Mouse (Mus musculus) hindbrain, postnatal 0 days (tissue): ENCODE results near the gene Mocs1. TPM values are rescaled to one million over a fixed set of nuclear protein-coding genes. Genes with fewer than 3 reads are reported as not detected.
A peak's percentile ranks its signal among the peaks of the same experiment; 100 is the strongest.

Experiments used
- ATAC-seq: fragments of 200-750 bp; cut with Nextera tagmentation; 2 replicates; pipeline ENCODE4 v1.8.0; 2017; ENCODE audit warnings: mild to moderate bottlenecking, moderate TSS enrichment, moderate library complexity
- DNase-seq: peaks from one replicate; pipeline ENCODE4 v3.0.0-alpha.2; 2015; ENCODE audit warnings: low spot score
- H3K27ac ChIP-seq: fragments of 300-500 bp; sonication (generic); 2 replicates; pipeline ENCODE4 v1.5.1; 2014; ENCODE audit warnings: mild to moderate bottlenecking
- H3K27me3 ChIP-seq: fragments of 300-500 bp; sonication (generic); 2 replicates; pipeline ENCODE4 v1.6.1; 2014; ENCODE audit warnings: low read length, mixed read lengths; ENCODE audit not compliant: insufficient read depth
- H3K36me3 ChIP-seq: fragments of 300-500 bp; sonication (generic); 2 replicates; pipeline ENCODE4 v1.6.1; 2014; ENCODE audit warnings: low read length, mixed read lengths; ENCODE audit not compliant: insufficient read depth
- H3K4me1 ChIP-seq: fragments of 300-500 bp; sonication (generic); 2 replicates; pipeline ENCODE4 v1.6.1; 2014; ENCODE audit warnings: antibody characterized with exemption, low read length, mixed read lengths; ENCODE audit not compliant: insufficient read depth
- H3K4me2 ChIP-seq: fragments of 300-500 bp; sonication (generic); 2 replicates; pipeline ENCODE4 v1.6.1; 2014; ENCODE audit warnings: low read depth, mild to moderate bottlenecking, low read length, moderate library complexity, mixed read lengths
- H3K4me3 ChIP-seq: fragments of 300-500 bp; sonication (generic); 2 replicates; pipeline ENCODE4 v1.5.1; 2014; ENCODE audit warnings: low read length
- H3K9ac ChIP-seq: fragments of 300-500 bp; sonication (generic); replicated peaks from 2 replicates; pipeline ENCODE4 v1.6.1; 2014; ENCODE audit warnings: mild to moderate bottlenecking, low read length, moderate library complexity, mixed read lengths
- H3K9me3 ChIP-seq: fragments of 300-500 bp; sonication (generic); 2 replicates; pipeline ENCODE4 v1.6.1; 2016; ENCODE audit warnings: low read length, mixed read lengths
- CTCF ChIP-seq: IDR thresholded peaks from 2 replicates; pipeline ENCODE4 v1.5.1; 2016; ENCODE audit warnings: antibody characterized with exemption, control low read depth, low read depth
- WGBS: fragments of 180-500 bp; shearing (Covaris S2); extraction: QIAGEN DNeasy Blood & Tissue Kit; methylation state at CpG from one replicate; pipeline ENCODE4 v1.1.7; 2014; 5-methylcytosine and 5-hydroxymethylcytosine counted together
- polyA plus RNA-seq: library from polyadenylated mRNA; unstranded; fragments of >200 nt; fragmentation: Nextera tagmentation; extraction: Ambion mirVana; gene quantifications from 2 replicates; pipeline ENCODE4 v1.2.1, GENCODE M21; 2015
- total RNA-seq: library from RNA; depleted of rRNA; stranded (reverse); fragments of >200 nt; gene quantifications from 2 replicates; pipeline ENCODE4 v1.2.3, GENCODE M21; 2014

The Mocs1 gene
- total and polyA plus RNA-seq, 2 experiments from 2014 or later = 4.7 to 13.6 TPM

GRCm38 (mm10) chr17:49400130-49400529, 28.0 kb upstream of the Mocs1 start:
- WGBS = 2% methylated on average over 2 of the region's 2 CpGs
- TF ChIP-seq CTCF = peak; percentile 85
- no peaks in the 10 kb centered on the region for H3K27me3 ChIP-seq
- no peaks in the 10 kb centered on the region for H3K36me3 ChIP-seq
- H3K4me3 ChIP-seq = no peak overlapping the region
- H3K27ac ChIP-seq = no peak overlapping the region
- ATAC-seq (peak; percentile 59), DNase-seq (peak; percentile 92)
- no peaks in the 10 kb centered on the region for H3K4me1 ChIP-seq
- H3K9ac ChIP-seq = no peak overlapping the region
- no peaks in the 10 kb centered on the region for H3K9me3 ChIP-seq
- H3K4me2 ChIP-seq = no peak overlapping the region

GRCm38 (mm10) chr17:49403151-49403550, 25.0 kb upstream of the Mocs1 start:
- no peaks in the 10 kb centered on the region for H3K9me3 ChIP-seq
- H3K27me3 ChIP-seq = no peaks in the 10 kb centered on the region
- no peak overlapping the region for H3K4me3 ChIP-seq
- no peaks in the 10 kb centered on the region for H3K36me3 ChIP-seq
- H3K27ac ChIP-seq = no peak overlapping the region
- DNase-seq (no peak), ATAC-seq (no peak)
- no peak for TF ChIP-seq CTCF
- H3K9ac ChIP-seq = no peak overlapping the region
- WGBS = 87% methylated on average over 6 of the region's 6 CpGs
- no peak overlapping the region for H3K4me2 ChIP-seq
- no peaks in the 10 kb centered on the region for H3K4me1 ChIP-seq

GRCm38 (mm10) chr17:49405927-49406326, 22.2 kb upstream of the Mocs1 start:
- no peak for DNase-seq
- Histone ChIP-seq H3K9me3 (no peaks in the 10 kb centered on the region), H3K9ac (no peak overlapping the region), H3K36me3 (no peaks in the 10 kb centered on the region), H3K4me3 (no peak overlapping the region), H3K4me2 (no peak overlapping the region), H3K27me3 (no peaks in the 10 kb centered on the region), H3K4me1 (no peaks in the 10 kb centered on the region), H3K27ac (no peak overlapping the region)
- ATAC-seq = no peak
- 77% methylated on average over 5 of the region's 5 CpGs for WGBS
- TF ChIP-seq CTCF = no peak

- no peak overlapping the region for H3K27ac ChIP-seq
- no peak overlapping the region for H3K9ac ChIP-seq
- H3K4me1 ChIP-seq = no peaks in the 10 kb centered on the region
- no peak overlapping the region for H3K4me2 ChIP-seq
- TF ChIP-seq CTCF = no peak
- no peaks in the 10 kb centered on the region for H3K36me3 ChIP-seq
- no peak overlapping the region for H3K4me3 ChIP-seq
- 79% methylated on average over 5 of the region's 5 CpGs for WGBS
- no peaks in the 10 kb centered on the region for H3K27me3 ChIP-seq
- H3K9me3 ChIP-seq = no peaks in the 10 kb centered on the region
- DNase-seq (no peak), ATAC-seq (no peak)
Measured at GRCm38 (mm10) chr17:49412974-49413373, 15.2 kb upstream of the Mocs1 start.

- peak; percentile 49; the same call in 1 of the 2 replicates for TF ChIP-seq CTCF
- 42% methylated on average over 3 of the region's 3 CpGs for WGBS
- no peaks in the 10 kb centered on the region for H3K4me1 ChIP-seq
Measured at GRCm38 (mm10) chr17:49413554-49413953, 14.6 kb upstream of the Mocs1 start.

GRCm38 (mm10) chr17:49416228-49416627, 11.9 kb upstream of the Mocs1 start:
- Histone ChIP-seq H3K4me1 (no peaks in the 10 kb centered on the region), H3K4me2 (no peak overlapping the region), H3K4me3 (no peak overlapping the region), H3K36me3 (no peaks in the 10 kb centered on the region), H3K27ac (no peak overlapping the region), H3K9me3 (no peaks in the 10 kb centered on the region), H3K27me3 (no peaks in the 10 kb centered on the region), H3K9ac (no peak overlapping the region)
- ATAC-seq (no peak), DNase-seq (no peak)
- WGBS = 67% methylated on average over 3 of the region's 3 CpGs
- TF ChIP-seq CTCF = no peak

More at GRCm38 (mm10) chr17:49413554-49413953, 14.6 kb upstream of the Mocs1 start:
- Histone ChIP-seq H3K9me3 (no peaks in the 10 kb centered on the region), H3K27ac (no peak overlapping the region), H3K9ac (no peak overlapping the region), H3K36me3 (no peaks in the 10 kb centered on the region), H3K4me2 (no peak overlapping the region), H3K4me3 (no peak overlapping the region), H3K27me3 (no peaks in the 10 kb centered on the region)
- ATAC-seq = no peak
- peak; percentile 48 for DNase-seq

GRCm38 (mm10) chr17:49419813-49420212, 8.3 kb upstream of the Mocs1 start:
- no peak for DNase-seq
- no peak overlapping the region for H3K9ac ChIP-seq
- no peaks in the 10 kb centered on the region for H3K36me3 ChIP-seq
- no peak overlapping the region for H3K4me3 ChIP-seq
- TF ChIP-seq CTCF = no peak
- no peak for ATAC-seq
- no peaks in the 10 kb centered on the region for H3K9me3 ChIP-seq
- no peaks in the 10 kb centered on the region for H3K27me3 ChIP-seq
- no peak overlapping the region for H3K27ac ChIP-seq
- no peaks in the 10 kb centered on the region for H3K4me1 ChIP-seq
- H3K4me2 ChIP-seq = no peak overlapping the region
- WGBS = 71% methylated on average over 6 of the region's 6 CpGs
